Mouse (Mus musculus) intestine, postnatal 0 days (tissue): ENCODE results near the gene Fahd1. TPM values are rescaled to one million over a fixed set of nuclear protein-coding genes. Genes with fewer than 3 reads are reported as not detected.

ENCODE experiments used
- ATAC-seq: fragments of 200-750 bp; cut with Nextera tagmentation; 2 replicates; pipeline ENCODE4 v1.8.0; 2017; ENCODE audit warnings: mild to moderate bottlenecking, moderate TSS enrichment, moderate library complexity
- H3K27ac ChIP-seq: fragments of 300-500 bp; sonication (generic); 2 replicates; pipeline ENCODE4 v1.5.1; 2014; ENCODE audit warnings: mild to moderate bottlenecking, low read depth, low read length, moderate library complexity
- H3K27me3 ChIP-seq: fragments of 300-500 bp; sonication (generic); replicated peaks from 2 replicates; pipeline ENCODE4 v1.6.1; 2014; ENCODE audit warnings: low read length, mixed read lengths; ENCODE audit not compliant: control insufficient read depth, insufficient read depth
- H3K36me3 ChIP-seq: fragments of 300-500 bp; sonication (generic); 2 replicates; pipeline ENCODE4 v1.6.1; 2014; ENCODE audit warnings: mild to moderate bottlenecking, moderate library complexity; ENCODE audit not compliant: control insufficient read depth, insufficient read depth
- H3K4me1 ChIP-seq: fragments of 300-500 bp; sonication (generic); replicated peaks from 2 replicates; pipeline ENCODE4 v1.6.1; 2014; ENCODE audit warnings: antibody characterized with exemption, low read length, mixed read lengths; ENCODE audit not compliant: control insufficient read depth, insufficient read depth
- H3K4me2 ChIP-seq: fragments of 300-500 bp; sonication (generic); replicated peaks from 2 replicates; pipeline ENCODE4 v1.6.1; 2014; ENCODE audit warnings: low read depth, mild to moderate bottlenecking, moderate library complexity
- H3K4me3 ChIP-seq: fragments of 300-500 bp; sonication (generic); 2 replicates; pipeline ENCODE4 v1.5.1; 2014; ENCODE audit warnings: low read depth, low read length
- H3K9ac ChIP-seq: fragments of 300-500 bp; sonication (generic); 2 replicates; pipeline ENCODE4 v1.6.1; 2014; ENCODE audit warnings: mild to moderate bottlenecking, low read depth, low read length
- H3K9me3 ChIP-seq: fragments of 300-500 bp; sonication (generic); 2 replicates; pipeline ENCODE4 v1.6.1; 2016; ENCODE audit warnings: mixed run types; ENCODE audit not compliant: control insufficient read depth
- CTCF ChIP-seq: sonication (generic); IDR thresholded peaks from 2 replicates; pipeline ENCODE4 v1.5.1; 2016; ENCODE audit warnings: low read depth, mild to moderate bottlenecking, control low read depth, antibody characterized with exemption, moderate library complexity
- WGBS: fragments of 180-500 bp; shearing (Covaris S2); extraction: QIAGEN DNeasy Blood & Tissue Kit; methylation state at CpG from one replicate; pipeline ENCODE4 v1.1.7; 2014; 5-methylcytosine and 5-hydroxymethylcytosine counted together
- polyA plus RNA-seq: library from polyadenylated mRNA; unstranded; fragments of >200 nt; fragmentation: Nextera tagmentation; extraction: Ambion mirVana; gene quantifications from 2 replicates; pipeline ENCODE4 v1.2.1, GENCODE M21; 2015

The Fahd1 gene
- polyA plus RNA-seq, 1 experiment from 2014 or later, result 165 TPM

DNA sequence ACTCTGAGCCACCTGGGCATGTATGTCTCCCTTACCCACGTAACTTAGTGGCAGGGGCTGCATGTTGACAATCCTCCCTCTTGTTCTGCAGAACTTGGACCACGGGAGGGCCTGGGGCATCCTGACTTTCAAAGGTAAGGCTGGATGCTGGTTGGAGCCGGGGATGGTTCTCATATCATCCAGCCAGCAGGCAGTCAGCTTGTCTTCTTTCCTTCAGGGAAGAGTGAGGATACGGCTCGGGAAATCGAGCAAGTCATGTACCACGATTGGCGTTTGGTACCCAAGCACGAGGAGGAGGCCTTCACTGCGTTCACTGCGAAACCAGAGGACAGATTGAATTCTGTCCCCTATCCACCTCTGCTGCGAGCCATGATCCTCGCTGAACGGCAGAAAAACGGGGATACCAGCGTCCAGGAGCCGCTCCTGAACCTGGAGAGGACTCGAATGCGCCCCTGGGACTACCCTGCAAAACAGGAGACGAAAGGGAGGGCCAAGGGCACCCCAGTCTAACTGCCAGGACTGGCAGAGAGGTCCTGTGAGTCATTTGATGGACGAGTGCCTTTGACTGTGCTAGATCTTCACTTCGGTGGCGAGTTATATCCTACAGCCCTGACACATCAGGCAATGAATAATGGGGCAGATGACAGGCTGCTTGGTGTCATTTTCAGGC lies 45.5 kb upstream of the Fahd1 start:
- TF ChIP-seq CTCF, result no peak
- Histone ChIP-seq H3K4me2 (peak overlapping the region; percentile 94), H3K9ac (peak overlapping the region; percentile 88), H3K27ac (peak overlapping the region; percentile 86), H3K4me1 (0 out of 2 replicates have a peak, but pooled peaks cover 7% of the 10 kb centered on the region), H3K9me3 (no peaks in the 10 kb centered on the region), H3K36me3 (peaks cover 59% of the 10 kb centered on the region), H3K27me3 (no peaks in the 10 kb centered on the region), H3K4me3 (peak overlapping the region; percentile 85)
- WGBS, result 9% methylated on average over 23 of the region's 23 CpGs
- no peak for ATAC-seq

DNA sequence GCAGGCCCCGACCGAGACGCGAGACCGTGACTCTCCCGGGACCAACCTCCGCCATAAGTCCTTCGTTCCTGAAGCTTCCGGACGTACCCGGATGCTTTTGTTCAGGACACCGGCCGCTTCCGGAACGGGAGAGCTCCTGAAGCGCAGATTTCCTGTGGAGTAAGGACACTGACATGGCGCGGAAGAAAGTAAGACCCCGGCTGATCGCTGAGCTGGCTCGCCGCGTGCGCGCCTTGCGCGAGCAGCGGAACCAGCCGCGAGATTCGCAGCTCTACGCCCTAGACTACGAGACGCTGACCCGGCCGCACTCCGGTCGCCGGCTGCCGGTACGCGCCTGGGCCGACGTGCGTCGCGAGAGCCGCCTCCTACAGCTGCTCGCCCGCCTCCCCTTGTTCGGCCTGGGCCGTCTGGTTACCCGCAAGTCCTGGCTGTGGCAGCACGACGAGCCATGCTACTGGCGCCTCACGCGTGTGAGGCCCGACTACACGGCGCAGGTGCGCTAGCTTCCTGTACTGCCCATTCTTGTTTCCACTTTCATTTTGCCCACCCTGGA lies 44.9 kb upstream of the Fahd1 start, which contains the start of the genes Eme2 and Mrps34:
Gene Eme2 (minus strand): TSS at position 93 of the 553 bp plus-strand sequence.
Gene Mrps34 (plus strand): TSS at position 122 of the 553 bp plus-strand sequence.
- Histone ChIP-seq H3K27me3 (no peaks in the 10 kb centered on the region), H3K27ac (peak within 1 kb of the TSS; percentile 86), H3K9ac (peak within 1 kb of the TSS; percentile 88), H3K36me3 (peaks cover 59% of the 10 kb centered on the region), H3K4me2 (peak within 1 kb of the TSS; percentile 94), H3K9me3 (no peaks in the 10 kb centered on the region), H3K4me1 (0 out of 2 replicates have a peak, but pooled peaks cover 7% of the 10 kb centered on the region), H3K4me3 (peak within 1 kb of the TSS; percentile 85)
- WGBS, result under 1% methylated on average over 62 of the region's 62 CpGs
- TF ChIP-seq CTCF, result no peak
- ATAC-seq, result peak; percentile 65

DNA sequence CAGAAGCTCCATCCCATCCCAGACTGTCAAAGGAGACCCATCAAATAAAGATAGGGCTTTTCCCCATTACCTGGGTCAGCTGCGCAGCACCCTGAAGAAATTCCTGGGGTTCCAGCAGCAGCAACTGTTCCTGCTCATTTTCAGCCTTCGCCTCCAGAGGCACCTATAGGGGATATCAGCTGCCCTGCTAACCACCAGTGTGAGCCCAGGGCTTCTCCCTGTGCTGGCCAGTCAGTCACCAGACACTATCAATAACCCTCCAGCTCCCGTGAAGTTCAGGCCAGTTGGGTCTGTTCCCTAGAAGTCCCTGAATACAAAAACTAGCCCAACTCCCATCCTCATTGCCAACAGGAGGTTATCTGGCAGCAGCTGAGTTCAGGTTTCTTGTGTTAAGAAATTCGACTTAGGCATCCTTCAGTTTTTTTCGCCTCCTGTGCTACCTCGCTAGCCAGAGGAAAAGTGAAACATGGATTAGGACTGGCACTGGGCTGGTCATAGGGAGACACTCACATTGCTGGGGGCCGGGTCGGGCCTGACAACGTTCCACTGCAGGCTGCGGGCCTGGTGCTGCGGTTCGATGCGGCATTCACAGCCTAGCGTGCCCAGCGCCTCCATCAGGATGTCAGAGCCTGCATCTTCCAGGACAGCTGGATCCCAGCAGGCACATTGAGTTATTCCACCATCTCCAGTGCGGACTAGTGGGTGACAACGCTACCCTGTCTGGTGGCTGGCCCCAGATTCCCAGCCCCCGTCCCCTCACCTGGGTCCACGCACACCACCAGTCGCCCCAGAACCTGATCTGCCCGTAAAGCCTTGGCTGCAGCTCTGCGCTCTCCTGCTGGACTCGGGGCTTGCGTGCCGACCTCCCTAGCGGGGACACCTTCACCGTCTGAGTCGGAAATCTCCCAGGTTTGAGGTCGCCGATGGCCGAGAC lies 44.2 kb upstream of the Fahd1 start:
- no peaks in the 10 kb centered on the region for H3K27me3 ChIP-seq
- peak overlapping the region; percentile 94 for H3K4me2 ChIP-seq
- peak; percentile 9; the same call in 1 of the 2 replicates for ATAC-seq
- no peaks in the 10 kb centered on the region for H3K9me3 ChIP-seq
- 0 out of 2 replicates have a peak, but pooled peaks cover 7% of the 10 kb centered on the region for H3K4me1 ChIP-seq
- peak overlapping the region; percentile 88 for H3K9ac ChIP-seq
- 9% methylated on average over 31 of the region's 31 CpGs for WGBS
- peak; percentile 15; the same call in 1 of the 2 replicates for TF ChIP-seq CTCF
- peak overlapping the region; percentile 85 for H3K4me3 ChIP-seq
- H3K36me3 ChIP-seq, result peaks cover 54% of the 10 kb centered on the region
- H3K27ac ChIP-seq, result peak overlapping the region; percentile 86; the same call in 1 of the 2 replicates

DNA sequence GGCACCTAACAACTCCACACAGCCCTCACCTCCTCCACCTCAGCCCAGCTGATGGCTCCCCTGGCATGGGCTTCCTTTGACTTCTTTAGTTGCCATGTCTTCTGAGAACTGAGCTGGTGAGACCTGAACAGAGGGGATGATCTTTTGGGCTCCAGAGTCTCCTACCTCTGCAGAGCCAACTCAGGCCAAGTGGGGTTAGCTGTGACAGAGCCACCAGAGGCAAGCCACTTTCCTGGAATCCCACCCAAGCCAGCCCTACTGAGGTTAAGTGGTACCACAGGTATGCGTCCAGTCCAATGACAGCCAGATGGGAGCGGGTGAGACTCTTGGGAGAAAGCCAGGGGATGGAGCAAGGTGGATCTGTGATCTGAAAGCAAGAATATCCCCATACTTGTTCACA lies 43.1 kb upstream of the Fahd1 start:
- no peak overlapping the region for H3K4me3 ChIP-seq
- H3K27ac ChIP-seq, result no peak overlapping the region
- no peaks in the 10 kb centered on the region for H3K27me3 ChIP-seq
- no peaks in the 10 kb centered on the region for H3K9me3 ChIP-seq
- H3K4me2 ChIP-seq, result no peak overlapping the region
- no peak for ATAC-seq
- H3K4me1 ChIP-seq, result 0 out of 2 replicates have a peak, but pooled peaks cover 7% of the 10 kb centered on the region
- no peak for TF ChIP-seq CTCF
- 100% methylated on average over 2 of the region's 2 CpGs for WGBS
- H3K36me3 ChIP-seq, result peaks cover 47% of the 10 kb centered on the region
- H3K9ac ChIP-seq, result no peak overlapping the region

DNA sequence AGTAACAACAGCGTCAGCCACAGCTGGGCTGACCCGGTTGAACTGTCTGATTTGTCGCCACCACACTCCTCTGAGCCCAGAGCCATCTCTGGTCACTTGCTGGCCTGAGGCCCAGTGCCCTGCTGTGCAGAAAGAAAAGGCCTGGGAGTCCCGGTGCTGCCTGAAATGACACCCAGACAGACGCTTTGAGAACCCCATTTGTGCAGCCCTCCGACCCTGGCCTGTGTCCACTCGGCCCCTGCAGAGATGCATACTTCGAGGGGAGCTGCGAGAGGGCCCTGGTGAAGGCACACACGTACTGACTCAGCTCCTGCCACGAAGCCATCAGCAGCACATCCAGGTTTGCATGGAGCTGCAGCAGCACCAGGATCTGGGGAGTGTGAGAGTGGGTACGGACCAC lies 42.6 kb upstream of the Fahd1 start:
- WGBS, result 90% methylated on average over 12 of the region's 12 CpGs
- no peak for ATAC-seq

DNA sequence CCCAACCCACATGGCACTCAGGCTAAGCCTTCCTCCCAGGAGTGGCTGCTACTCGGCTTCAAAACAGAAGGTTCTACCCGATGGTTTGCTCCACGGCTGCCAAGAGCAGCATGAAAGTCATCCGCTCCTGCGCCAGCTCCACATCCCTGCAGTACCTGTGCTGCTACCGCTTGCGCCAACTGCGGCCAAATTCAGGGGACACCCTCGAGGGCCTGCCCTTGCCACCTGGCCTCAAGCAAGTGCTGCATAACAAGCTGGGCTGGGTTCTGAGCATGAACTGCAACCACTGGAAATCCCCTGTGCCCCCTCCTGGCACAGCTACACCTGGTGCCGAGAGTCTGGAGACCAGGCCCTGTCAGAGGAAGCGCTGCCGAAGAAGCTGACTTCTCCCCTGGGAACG lies 41.2 kb upstream of the Fahd1 start:
- Histone ChIP-seq H3K9ac (no peak overlapping the region), H3K27ac (0 out of 2 replicates have a peak overlapping the region, but pooled peaks have one; percentile 28), H3K36me3 (peaks cover 40% of the 10 kb centered on the region), H3K27me3 (no peaks in the 10 kb centered on the region), H3K4me3 (no peak overlapping the region), H3K4me2 (no peak overlapping the region), H3K9me3 (no peaks in the 10 kb centered on the region), H3K4me1 (0 out of 2 replicates have a peak, but pooled peaks cover 14% of the 10 kb centered on the region)
- 83% methylated on average over 13 of the region's 13 CpGs for WGBS
- no peak for ATAC-seq
- no peak for TF ChIP-seq CTCF

More for the DNA sequence above, 42.6 kb upstream of the Fahd1 start:
- no peak overlapping the region for H3K4me2 ChIP-seq
- H3K9ac ChIP-seq, result no peak overlapping the region
- H3K4me1 ChIP-seq, result 0 out of 2 replicates have a peak, but pooled peaks cover 7% of the 10 kb centered on the region
- H3K9me3 ChIP-seq, result no peaks in the 10 kb centered on the region
- H3K27me3 ChIP-seq, result no peaks in the 10 kb centered on the region
- H3K36me3 ChIP-seq, result peaks cover 44% of the 10 kb centered on the region
- no peak overlapping the region for H3K4me3 ChIP-seq
- no peak for TF ChIP-seq CTCF
- no peak overlapping the region for H3K27ac ChIP-seq
